Mouse (Mus musculus): Measurements from ENCODE around the gene Muc4. TPM values are rescaled to one million over a fixed set of nuclear protein-coding genes. Genes with fewer than 3 reads are reported as not detected.

The Muc4 gene
- polyA plus RNA-seq, 1 experiment: 26.7 TPM

GRCm38 (mm10) chr16:32825380-32825779, 89.7 kb downstream of the Muc4 start:
- WGBS: 65% methylated on average over 12 of the region's 12 CpGs
- no peak for DNase-seq (ENCODE audit: low read depth, low spot score)

- DNase-seq (ENCODE audit: low read depth, low spot score): no peak
- WGBS: 95% methylated on average over 11 of the region's 11 CpGs
Measured at GRCm38 (mm10) chr16:32826521-32826920, 90.8 kb downstream of the Muc4 start.

GRCm38 (mm10) chr16:32829104-32829503, 93.4 kb downstream of the Muc4 start:
- WGBS: 88% methylated on average over 11 of the region's 11 CpGs
- DNase-seq (ENCODE audit: low read depth, low spot score): no peak

- 85% methylated on average over 4 of the region's 4 CpGs for WGBS
- DNase-seq (ENCODE audit: low read depth, low spot score): no peak
Measured at GRCm38 (mm10) chr16:32831501-32831900, 95.8 kb downstream of the Muc4 start.

Other genes starting within 250 kb of the Muc4 start
- gene Slc51a, start 248.0 kb upstream of the Muc4 start, polyA plus RNA-seq (2012; rRNA removed): 838 and 1,191 TPM in 2 replicates
- gene Zdhhc19, start 239.6 kb upstream of the Muc4 start, polyA plus RNA-seq (2012; rRNA removed): 1.9 and 3.1 TPM in 2 replicates
- gene Tfrc, start 127.0 kb upstream of the Muc4 start, polyA plus RNA-seq (2012; rRNA removed): 21.1 and 22.8 TPM in 2 replicates
- gene Tnk2, start 92.0 kb upstream of the Muc4 start, polyA plus RNA-seq (2012; rRNA removed): 38.2 and 53.6 TPM in 2 replicates
- gene Muc20, start 61.5 kb downstream of the Muc4 start, polyA plus RNA-seq (2012; rRNA removed): 0.05 TPM in 1 of 2 replicates, not detected in the other
- 1.6 and 2.7 TPM in 2 replicates for gene Smbd1, start 74.6 kb downstream of the Muc4 start, polyA plus RNA-seq (2012; rRNA removed)
- 4.8 and 5.0 TPM in 2 replicates for gene Fyttd1, start 141.6 kb downstream of the Muc4 start, polyA plus RNA-seq (2012; rRNA removed)
- 21.7 and 28.2 TPM in 2 replicates for gene Rubcn, start 141.9 kb downstream of the Muc4 start, polyA plus RNA-seq (2012; rRNA removed)
- 9.1 and 18.5 TPM in 2 replicates for gene Lrch3, start 178.2 kb downstream of the Muc4 start, polyA plus RNA-seq (2012; rRNA removed)